Mouse (Mus musculus): ENCODE measurements around the gene Gm28048. TPM values are rescaled to one million over a fixed set of nuclear protein-coding genes. Genes with fewer than 3 reads are reported as not detected.
A peak's percentile ranks its signal among the peaks of the same experiment; 100 is the strongest.

The Gm28048 gene
- polyA plus RNA-seq, 3 experiments from 2014 or later, result 32.2 to 37.8 (median 34.9) TPM

DNA sequence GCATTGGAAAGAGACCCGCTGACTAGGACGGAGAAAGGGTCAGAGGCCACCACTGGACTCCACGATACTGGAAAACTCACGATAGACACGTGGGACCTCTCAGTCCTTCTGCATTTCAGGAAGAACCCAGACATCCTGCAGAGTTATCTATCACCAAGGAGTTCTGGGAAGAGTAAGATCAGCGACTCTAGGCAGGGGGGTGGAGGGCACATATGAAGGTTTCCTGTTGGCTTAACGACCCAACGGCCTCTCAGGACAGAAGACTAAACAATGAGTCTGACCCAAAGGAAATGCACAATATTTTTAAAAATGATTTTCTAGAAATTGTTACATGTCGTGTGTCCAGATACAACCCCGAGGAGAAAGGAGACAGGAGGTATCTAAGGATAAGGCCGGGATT is 150.0 kb downstream of the Gm28048 start:
- no peak for ATAC-seq

DNA sequence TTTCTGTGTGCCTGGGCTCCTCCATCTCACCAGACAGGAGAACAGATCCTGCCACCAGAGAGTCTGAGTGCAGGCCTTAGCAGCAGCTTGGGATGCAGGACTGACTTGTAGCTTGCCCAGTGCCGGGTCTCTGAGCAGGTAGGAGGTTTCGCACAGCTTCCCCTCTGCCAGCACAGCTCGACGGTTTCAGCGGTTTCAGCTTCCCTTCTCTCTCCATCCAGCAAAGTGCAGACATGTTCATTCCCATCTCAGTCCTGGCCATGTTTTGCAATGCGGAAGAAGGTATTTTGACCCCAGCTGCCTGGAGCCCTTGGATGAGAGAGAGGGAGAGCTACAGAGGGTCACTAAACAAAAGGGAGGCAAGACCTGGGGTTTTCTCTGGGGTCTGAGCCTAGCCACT is 151.2 kb downstream of the Gm28048 start:
- no peak for ATAC-seq

DNA sequence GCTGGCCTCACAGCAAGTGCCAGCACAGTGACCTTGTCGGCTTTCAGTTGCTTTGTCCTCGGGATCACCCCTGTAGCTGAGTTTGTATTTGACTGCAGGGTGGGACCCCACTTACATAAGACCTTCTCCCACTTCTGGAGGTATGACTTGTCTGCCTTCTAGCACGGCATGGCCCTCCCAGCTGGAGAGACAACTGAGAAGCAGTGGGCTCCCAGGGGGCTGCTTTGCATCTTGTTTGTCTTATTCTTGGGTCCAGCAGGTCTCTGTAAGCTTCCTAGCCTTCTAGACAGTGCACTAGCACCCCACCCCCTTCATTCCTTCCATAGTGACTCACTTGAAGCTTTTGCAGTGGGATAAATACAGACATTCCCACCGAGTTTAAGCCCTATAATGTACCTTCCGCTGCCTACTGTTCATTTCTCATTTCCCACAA is 151.7 kb downstream of the Gm28048 start:
- no peak for ATAC-seq

DNA sequence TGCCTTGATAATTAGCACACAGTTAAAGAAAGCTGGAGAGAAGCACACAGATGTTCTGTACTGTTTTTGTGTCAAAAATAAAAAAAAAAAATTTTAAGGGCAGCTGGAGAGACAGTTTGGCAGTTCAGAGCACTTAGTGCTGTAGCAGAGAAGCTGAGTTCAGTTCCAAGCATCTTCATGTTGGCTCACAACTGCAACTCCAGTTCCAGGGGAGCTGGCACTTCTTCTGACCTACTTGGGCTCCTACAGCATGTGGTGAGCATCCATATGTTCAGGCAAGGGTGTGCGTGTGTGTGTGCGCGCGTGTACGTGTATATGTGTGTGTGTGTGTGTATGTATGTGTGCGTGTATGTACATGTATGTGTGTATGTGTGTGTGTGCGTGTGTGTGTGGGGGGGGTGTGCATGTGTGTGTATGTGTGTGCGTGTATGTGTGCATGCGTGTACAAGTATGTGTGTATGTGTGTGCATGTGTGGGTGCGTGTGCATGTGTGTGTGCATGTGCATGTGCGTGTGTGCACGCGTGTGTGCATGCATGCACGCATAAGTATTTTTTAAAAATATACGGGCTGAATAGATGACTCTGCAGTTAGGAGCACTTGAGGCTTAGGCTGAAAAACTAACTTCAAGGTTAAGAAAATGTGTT is 152.8 kb downstream of the Gm28048 start:
- ATAC-seq, result no peak

DNA sequence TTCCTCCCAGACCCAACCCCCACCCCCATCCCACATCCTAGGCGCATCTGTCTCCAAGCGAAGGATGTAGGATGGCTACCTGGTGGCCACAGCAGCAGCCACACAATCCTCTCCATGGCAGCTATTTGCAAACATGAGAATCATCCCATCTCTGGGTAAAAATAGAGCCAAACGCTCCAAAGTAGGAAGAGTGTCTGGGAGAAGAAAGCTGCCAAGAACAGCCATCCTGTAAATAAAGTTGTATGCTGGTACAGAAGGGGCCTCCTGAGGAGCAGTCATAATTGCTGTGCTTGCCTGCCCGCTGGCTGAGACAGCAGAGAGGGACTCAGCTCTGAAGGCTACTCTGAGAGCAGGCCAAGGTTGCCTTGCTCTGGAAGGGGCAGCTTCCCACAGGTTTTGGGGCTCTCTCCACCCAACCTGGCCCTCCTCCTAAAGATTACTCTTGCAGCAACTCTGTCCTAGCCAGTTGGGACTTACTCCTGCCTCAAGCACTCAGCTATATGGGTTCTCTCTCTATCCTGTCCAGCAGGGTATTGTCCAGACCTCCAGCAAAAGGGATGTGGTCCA is 154.3 kb downstream of the Gm28048 start:
- no peak for ATAC-seq

DNA sequence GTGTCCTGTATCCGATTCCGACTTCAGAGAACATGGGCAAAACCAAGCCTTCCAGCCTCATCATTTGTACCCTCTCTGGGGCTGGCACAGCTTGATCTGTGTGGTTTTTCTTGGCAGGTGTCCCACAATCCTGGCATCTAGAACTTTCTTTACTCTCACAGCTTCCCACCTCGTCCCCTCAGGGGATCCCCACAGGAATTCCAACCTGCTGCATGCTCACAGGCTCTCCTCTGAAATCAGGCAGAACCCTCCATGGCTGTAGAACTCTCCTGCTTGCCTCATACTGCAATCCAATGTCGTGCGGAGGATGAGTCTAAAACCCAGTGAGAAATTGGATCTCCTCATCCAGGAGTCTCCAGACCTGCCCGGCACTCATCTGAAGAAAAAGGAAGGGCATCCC is 155.2 kb downstream of the Gm28048 start:
- no peak for ATAC-seq

DNA sequence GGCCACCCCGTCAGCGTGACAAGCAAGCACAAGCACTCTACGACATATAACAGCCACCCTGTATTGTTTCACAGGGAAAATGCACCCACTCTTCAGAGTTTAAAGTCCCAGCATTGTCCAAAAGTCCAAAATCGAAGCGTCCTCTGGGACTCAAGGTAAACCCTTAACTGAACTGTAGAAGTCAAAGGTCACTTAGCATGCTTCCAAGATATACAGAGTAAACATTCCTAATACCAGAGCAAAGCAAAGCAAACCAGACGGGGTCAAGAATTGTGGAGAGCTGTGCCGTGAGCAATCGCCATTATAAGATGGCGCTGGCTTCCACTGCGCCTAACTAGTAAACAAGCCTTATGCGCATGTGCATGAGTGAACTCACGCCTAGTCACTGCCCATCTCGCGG is 155.8 kb downstream of the Gm28048 start:
- no peak for ATAC-seq

DNA sequence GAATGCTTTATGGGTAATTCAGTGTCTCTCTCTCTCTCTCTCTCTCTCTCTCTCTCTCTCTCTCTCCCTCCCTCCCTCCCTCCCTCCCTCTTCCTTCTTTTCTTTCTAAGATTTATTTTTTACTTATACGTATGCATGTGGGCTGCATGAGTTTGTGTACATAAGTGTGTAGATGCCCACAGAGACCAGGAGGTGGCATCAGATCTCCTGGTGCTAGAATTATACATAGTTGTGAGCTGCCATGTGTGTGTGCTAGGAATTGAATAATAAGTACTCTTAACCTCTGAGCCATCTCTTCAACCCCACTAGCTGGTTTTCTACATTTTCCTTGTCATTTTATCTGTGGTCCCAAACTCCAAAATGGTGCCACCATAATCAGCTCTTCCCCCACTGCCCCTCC is 156.3 kb downstream of the Gm28048 start:
- no peak for ATAC-seq

DNA sequence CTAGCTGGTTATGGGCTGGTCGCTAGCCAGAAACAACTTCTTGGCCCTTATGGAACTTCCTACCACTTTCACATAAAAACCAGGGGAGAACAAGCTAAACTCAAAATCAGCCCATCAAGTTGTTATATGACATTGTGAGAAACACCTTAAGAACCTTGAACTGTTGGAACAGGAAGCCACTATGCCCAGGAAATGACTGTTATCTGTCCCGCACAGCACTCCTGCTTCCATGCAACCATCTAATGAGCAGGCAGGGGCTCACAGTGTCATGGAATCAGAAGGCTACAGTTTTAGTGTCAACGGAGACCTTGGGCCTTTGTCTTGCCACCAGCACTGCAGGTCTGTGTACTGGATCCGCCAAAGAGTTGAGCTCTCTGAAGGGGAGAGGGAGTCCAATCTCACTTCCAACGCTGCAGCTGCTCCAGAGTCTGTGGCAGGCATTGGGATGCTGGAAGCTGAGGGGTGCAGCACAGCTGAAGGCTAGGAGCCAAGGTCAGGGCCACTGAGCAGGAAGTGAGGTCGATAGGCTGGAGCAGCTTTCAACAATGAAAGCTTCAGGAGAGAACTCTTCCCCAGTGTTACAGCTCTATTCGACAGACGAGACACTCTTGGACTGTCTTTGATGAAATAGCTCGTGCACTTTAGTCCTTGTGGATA is 157.7 kb downstream of the Gm28048 start:
- ATAC-seq, result peak; percentile 67

DNA sequence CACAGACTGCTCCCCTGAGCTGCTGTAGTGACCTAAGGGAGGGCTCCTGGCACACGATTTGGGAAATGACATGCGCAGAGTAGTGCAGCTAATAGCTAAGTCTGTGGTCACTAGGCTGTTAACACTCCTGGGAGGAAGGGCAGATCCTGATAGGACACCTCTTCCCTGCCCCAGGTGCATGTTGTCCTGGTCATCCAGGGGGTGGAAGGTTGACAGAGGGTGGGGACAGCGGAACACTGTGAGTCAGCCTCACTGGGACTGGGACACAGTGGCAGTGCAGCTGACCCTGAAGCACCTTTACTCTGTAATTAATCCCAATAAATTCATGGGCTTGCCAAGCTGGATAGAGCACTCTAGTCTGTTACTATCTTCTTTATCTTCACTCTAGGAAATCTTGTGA is 160.6 kb downstream of the Gm28048 start:
- ATAC-seq, result no peak

DNA sequence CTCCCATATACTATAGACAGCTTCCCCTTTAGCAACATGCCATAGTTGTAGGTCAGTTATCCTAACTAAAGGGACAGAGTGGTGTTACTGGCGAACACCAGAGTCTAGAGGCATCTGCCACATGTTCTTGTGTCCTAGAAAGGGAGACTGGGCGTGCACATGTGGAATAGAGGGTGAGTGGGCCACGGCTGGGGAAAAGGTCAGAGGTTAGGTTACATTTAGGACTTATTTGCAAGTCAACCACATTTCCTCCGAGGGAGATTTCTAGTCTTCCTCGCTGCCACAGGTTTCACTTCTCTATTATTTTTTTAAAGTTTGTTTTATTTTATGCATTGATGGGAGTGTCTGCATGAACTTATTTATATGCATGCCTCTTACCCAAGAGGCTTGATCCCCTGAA is 163.5 kb downstream of the Gm28048 start:
- no peak for ATAC-seq

DNA sequence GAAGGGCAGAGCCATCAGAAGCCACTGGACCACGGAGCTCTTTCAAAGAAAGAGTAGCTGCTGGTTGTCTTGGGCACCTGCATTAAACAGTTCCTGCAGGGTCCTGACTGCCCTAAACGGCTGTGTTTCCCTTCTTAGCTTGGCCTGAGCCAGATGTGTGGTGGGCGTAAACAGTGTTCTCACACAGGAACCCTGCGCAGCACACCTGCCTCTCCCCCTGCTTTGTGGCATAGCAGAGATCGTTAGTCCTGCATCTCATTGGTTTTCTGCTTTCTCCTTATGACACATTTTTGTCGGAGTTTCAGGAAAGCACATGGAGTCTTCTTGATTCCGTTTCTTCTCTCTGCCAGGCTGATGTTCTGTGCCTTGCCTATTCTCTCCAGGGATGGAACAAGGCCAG is 166.0 kb downstream of the Gm28048 start:
- ATAC-seq, result no peak

DNA sequence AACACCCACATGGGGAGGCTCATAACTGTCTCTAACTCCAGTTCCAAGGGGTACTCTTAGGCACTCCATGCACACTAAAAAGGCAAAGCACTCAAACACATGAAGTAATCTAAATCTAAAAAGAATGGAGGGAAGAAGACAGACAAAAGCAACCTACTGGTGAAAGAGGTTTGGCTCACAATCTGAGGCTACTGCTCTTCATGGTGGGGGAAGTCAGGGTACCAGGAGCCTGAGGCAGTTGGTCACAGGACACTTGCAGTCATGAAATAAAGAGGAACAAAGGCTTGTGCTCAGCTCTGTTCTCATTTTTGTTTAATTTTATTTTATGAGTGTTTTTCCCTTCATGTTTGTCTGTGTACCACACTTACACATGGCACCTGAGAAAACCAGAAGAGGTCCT is 166.7 kb downstream of the Gm28048 start:
- ATAC-seq, result no peak

DNA sequence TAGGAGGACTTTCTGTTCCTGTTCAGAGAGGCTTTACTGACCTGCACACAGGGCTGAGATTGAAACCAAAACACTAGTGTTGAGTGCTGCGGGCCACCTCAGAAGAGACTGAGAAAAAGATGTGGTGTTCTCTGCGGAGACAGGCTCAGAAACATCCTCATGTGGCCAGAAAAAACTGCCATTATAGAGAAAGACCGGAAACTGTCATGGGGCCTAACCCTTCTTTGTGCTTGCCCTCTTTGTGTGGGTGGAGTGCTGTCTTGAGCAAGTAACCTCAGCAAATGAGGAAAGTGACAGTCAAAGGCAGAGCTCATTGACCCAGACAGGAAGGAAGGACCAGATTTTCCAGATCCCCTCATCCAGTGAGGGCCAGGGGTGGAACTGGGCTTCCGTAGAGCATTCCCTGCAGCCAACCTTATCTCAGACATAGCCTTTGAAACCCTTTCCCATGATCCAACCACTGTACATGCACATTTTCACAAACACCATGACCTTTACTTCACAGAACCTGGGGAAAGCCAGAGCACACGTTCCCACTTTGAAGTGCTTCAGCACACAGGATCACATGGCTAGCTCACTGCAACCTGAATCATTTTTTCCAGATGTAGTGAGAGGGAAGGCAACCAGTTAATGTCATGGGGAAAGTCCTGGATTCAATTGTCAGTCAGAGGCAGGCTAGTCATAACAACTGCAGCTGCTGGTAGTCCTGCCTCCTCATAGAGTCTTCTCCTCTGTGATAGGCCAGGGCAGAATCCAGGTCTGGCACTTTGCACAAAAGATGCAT is 167.8 kb downstream of the Gm28048 start:
- peak; percentile 73 for ATAC-seq

DNA sequence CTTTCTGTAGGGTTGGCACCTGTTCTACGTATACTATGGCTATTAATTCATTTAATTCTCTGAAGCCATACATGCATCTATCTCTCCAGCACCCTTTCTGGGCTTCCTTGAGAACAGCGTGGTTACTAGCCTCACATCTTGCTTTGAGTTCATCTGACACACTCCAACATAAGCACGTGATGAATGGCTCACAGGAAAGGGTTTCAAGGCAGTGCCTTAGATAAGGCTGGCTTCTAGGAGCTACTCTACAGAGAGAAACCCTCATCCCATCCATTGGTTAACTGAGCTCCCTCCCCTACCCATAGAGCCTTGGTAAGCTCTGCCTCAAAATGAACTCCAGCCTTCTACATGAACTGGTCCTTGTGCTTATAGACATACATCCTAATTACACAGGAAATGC is 168.5 kb downstream of the Gm28048 start:
- ATAC-seq, result peak; percentile 39

DNA sequence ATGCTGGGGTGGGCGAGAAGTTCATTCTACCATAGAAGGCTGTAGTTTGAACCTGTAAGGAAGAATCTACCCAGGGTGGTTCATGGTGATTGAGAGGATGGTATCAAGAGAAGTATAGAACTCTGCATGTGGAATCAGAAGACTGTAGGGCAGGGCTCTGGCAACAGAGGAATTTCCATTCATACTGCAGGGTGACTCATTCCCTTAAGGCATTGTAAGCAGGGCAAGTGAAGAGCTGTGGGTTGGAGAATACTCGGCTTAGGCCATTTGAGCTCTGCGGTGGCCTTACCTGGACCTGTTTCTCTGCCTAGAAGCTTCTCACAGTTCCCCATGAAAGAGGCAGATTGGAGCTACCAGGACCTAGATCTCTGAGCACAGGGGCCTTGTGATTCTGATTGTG is 170.5 kb downstream of the Gm28048 start:
- ATAC-seq, result no peak

DNA sequence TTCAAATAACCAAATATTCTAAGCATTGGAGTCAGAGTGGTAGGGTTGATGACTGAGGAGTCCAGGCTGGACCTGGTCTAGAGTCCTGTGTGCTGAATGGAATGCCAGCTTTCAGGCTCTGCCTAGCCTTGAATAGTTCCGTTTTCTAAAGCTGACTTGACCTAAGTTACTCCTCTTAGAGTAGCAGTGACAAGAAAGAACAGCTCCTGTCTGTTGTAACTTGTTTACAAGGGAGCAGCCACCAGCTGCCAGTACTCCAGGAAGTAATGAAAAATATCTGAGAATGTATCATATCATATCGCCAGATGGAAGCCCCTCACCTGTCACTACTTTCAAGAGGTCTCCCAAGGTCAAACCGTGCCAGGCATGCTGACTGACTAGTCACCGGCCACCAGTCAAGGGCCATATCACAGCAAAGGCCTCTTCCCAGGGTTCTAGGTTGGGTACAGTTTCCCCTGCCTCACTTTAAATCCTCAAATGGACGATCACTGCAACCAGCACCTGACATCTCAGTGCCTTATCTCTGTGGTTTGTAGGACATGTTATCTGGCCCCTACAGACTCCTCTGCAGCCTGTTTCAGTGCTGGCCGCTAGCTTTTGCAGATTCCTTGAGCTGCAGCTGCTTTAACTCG is 172.3 kb downstream of the Gm28048 start:
- ATAC-seq, result no peak

DNA sequence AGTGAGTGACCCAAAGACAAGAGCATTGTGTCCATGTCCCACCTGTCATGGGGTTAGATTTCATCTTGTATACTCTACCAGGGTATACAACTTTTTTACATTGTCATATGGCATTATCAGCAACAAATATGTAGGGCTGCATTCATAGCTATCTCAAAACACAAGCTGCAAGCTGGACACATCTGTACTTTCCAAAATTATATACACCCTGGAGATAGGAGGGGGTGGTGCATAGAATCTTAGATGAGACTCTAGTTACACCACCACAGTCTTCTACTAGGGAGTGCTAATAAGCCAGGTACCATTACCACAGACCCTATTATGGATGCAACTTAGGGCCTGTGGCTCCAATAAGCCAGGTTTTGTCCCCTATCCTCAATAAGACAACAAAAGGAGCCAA is 173.8 kb downstream of the Gm28048 start:
- ATAC-seq, result no peak

DNA sequence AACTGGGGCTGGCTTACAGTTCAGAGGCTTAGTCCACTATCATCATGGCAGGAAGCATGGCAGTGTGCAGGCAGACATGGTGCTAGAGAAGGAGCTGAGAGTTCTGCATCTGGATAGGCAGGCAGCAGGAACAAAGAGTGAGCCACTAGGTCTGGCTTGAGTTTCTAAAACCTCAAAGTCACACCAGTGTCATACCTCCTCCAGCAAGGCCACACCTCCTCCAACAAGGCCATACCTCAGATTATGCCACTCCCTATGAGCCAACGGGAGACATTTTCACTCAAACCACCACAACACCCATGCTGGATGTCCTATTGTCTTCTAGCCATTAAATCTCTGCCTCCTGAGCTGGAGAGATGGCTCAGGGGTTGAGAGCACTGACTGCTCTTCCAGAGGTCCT is 176.7 kb downstream of the Gm28048 start:
- ATAC-seq, result no peak

DNA sequence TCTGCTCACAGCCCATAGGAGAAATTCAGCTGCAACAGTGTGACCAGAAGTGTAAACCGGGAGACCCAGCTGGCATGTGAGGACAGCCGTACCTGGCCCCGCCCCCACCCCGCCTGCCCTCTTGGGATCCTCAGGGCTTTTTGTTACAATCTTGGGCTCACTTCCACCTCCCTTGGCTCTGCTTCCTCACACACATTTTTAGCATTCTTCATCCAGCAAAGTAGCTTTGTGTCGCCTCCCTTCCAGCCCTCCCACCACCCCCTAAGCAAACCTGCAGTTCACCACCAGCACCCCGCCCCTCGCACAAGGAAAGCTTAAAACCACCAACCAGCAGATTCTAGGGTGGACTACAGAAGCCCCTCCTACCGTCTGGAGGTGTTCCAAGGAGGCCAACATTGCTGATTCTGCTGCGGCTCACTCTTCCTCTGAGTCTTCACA is 181.9 kb downstream of the Gm28048 start:
- no peak for ATAC-seq

DNA sequence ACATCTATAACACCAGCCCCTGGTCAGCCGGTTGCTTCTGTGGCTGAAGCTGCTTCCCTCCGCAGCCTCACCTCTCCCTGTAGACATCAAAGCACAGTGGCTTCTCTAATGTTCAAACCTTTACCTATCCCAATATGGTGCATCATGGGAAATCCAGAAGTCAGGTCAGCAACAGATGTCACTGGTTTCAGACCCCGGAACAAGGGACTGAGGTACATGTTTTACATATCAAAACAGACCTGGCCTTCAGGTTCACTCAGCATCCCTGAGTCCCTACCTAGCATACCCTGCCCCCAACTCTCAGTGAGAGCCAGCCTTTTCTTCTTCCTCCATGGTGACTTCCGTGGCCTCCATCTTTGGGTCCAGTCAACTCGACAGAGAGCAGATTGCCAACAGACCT is 183.0 kb downstream of the Gm28048 start:
- ATAC-seq, result no peak

DNA sequence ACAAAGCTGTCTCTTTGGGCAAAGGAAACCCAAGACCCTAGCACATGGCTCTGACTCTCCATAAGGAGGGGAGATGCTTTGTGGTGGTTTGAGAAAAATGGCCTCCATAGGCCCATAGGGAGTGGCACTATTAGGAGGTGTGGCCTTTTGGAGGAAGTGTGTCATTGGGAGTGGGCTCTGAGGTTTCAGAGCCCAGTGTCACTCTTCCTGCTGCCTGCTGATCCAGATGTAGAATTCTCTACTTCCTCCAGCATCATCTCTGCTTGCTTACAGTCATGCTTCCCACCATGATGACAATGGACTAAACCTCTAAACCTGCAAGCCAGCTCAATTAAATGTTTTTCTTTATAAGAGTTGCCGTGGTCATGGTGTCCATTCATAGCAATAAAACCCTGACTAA is 187.2 kb downstream of the Gm28048 start:
- ATAC-seq, result no peak

DNA sequence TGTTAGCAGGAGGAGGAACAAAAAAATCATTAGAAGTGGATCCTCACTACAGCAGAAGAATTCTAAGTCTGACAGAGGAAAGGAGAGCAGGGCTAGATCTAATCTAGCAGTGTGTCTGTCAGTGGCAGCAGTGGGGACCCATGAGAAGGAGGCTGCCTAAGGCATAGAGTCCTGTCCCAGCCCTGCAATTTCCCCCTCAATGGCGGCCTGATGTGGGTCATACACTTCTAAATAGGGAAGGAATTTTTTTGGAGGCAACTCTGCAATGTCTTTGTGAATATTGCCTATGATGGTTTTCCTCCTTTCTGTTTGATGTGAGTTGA is 188.0 kb downstream of the Gm28048 start:
- ATAC-seq, result no peak

All from inflammation-experienced regulatory T-cells, adult 6 months (primary cell).